Mouse (Mus musculus): ENCODE results near the gene Lrrk1.
A peak's percentile ranks its signal among the peaks of the same experiment; 100 is the strongest.

DNA sequence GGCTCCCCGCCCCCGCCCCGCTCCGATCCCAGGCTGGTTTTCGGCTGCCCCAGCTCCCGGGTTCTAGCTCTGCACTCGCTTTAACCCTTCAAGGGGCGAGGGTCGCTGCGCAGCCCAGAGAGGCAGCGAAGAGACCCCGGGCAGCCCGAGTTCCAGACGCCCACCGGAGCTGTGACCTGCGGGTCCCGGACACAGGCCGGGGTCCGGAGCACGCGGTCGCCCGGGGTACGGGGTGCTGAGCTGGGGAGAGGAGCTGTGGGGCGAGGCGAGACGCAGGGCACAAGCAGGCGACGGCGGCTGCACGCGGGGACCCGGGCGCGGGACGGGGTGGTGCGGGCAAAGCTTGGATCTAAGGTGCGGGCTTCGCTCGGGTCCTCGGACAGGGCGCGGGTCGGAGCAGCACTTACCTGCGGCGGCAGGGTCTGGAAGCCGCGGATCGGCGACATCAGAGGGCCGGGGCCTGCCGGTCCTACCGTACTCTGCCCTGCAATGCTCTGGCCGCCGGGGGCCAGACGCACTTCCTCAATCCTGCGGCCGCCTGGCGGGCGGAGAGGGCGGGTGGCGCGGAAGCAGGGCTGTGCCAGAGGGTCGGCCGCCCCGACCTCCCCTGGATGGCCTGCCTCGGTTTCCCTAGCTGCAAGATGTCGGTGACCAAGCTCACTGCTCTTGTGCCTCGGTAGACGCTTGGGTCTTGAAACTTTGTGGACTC, at the start of gene Lrrk1:
- TF ChIP-seq CTCF (IDR thresholded peaks at IDR 0.05; ENCODE audit: extremely low read depth, insufficient read length, insufficient replicate concordance, low read depth, low read length) (peak; percentile 41; the same call in 1 of the 2 replicates), POLR2A (IDR thresholded peaks at IDR 0.05; ENCODE audit: low read depth, low read length) (peak; percentile 86)

All from small intestine, adult 2 months (tissue).